Mouse (Mus musculus) skeletal muscle tissue, postnatal 0 days (tissue): Measurements from ENCODE around the gene Steap2. TPM values are rescaled to one million over a fixed set of nuclear protein-coding genes. Genes with fewer than 3 reads are reported as not detected.

ENCODE experiments used
- polyA plus RNA-seq: library from polyadenylated mRNA; unstranded; fragments of >200 nt; fragmentation: Nextera tagmentation; extraction: Ambion mirVana; gene quantifications from 2 replicates; pipeline ENCODE4 v1.2.1, GENCODE M21; 2015

Gene Steap2
- polyA plus RNA-seq = 1.5 and 1.8 TPM in 2 replicates

DNA sequence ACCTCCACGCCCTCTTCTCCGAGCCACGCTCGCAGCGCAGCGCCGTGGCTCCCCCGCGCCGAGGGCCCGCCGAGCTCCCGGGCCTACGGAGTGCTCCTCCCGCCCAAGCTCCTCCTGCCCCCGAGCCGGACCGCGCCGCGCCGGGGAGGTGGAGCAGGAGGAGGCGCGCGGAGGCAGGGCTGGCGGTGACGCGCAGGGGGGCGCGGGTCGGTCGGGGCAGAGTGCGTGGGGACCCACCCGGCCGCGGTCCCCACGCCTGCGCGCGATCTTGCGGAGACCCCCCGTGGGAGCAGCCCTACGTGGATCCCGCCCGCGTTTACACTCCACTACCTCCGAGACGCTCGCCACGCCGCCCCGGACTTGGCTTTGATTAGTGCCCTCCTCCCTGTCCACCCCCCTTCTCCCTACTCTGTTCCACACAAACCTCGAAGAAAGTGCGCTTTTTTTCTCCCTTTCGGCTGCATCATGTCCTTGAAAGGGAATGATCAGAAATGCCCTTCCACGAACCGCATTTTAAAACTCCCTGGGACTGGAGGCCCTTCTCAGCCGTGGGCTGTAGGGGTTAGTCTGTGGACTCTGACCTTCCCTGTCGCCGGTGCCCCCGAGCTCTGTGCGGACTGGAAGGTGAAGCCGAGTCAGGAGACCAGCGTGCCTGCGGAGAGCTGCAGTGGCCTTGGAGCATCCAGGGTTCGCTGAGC, at the start of gene Steap2:
Steap2 (minus strand) TSS at position 623 of the 698 bp plus-strand sequence.

GRCm38 (mm10) chr5:5663655-5664370, 30.6 kb downstream of the Steap2 start, which contains the start of gene Cfap69:
TSS of gene Cfap69 (minus strand) at chr5:5664239.

Other genes starting within 250 kb of the Steap2 start
- not detected in 2 replicates for gene 1700015F17Rik, start 215.4 kb downstream of the Steap2 start, polyA plus RNA-seq
- 9.8 and 10.8 TPM in 2 replicates for gene Cldn12, start 179.6 kb downstream of the Steap2 start, polyA plus RNA-seq
- 9.7 and 10.8 TPM in 2 replicates for gene Gtpbp10, start 135.0 kb downstream of the Steap2 start, polyA plus RNA-seq
- 0.37 and 0.41 TPM in 2 replicates for gene Gm8773, start 120.8 kb downstream of the Steap2 start, polyA plus RNA-seq
- gene Cfap69, start 30.3 kb downstream of the Steap2 start, polyA plus RNA-seq = 0.52 and 0.67 TPM in 2 replicates
- 1.2 and 1.9 TPM in 2 replicates for gene Steap1, start 54.7 kb upstream of the Steap2 start, polyA plus RNA-seq